Mouse (Mus musculus) telencephalon, adult 2 months (tissue): ENCODE data around the gene Tmem95.
"Not testable (repeated sequence)": the region's sequence is repeated elsewhere in the genome, so short reads cannot be mapped to it uniquely, and the experiment has no call there.

Source experiments
- DNase-seq: peaks from one replicate; pipeline ENCODE4 v3.0.0-alpha.2; 2011; ENCODE audit warnings: low read depth, low spot score

The Tmem95 gene

DNA sequence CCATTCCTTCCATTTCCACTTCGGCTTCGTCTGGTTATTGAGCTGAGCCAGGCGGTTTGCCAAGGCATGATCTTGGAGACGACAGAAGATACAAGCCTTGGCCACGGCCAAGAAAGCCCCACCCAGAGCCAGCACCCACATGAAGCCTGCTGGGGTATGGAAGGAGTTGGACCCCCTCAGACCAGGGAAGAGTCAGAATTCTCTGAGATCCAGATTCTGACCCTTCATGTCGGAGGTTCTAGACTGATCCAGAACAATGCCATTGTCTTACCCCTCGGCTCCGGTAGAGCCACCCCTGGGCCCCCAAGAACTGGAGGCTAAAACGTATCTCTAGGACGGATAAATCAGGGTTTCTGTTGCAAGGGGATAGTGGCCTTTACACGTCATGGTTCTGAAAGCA is at the start of gene Tmem95:
Tmem95 (minus strand) TSS at position 141 of the 400 bp plus-strand sequence.
- no peak for DNase-seq

DNA sequence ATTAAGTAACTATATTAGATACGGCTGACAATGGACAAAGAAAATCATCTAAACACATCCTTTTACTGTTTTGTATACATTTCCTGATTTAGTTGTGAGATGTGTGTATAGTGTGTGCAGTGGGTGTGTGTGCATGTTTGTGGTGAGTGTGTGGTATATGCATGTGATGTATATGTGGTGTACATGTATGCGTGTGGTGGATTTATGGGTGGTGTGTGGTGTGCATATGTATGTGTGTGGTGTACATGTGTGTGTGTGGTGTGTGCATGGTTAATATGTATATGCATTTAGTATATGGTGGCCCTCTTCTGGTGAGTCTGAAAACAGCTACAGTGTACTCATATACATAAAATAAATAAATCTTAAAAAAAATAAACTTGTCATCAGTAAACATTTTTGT is 49.7 kb upstream of the Tmem95 start:
- DNase-seq = no peak

- DNase-seq = no peak
Measured at GRCm38 (mm10) chr11:69922796-69923195, 45.0 kb upstream of the Tmem95 start.

DNA sequence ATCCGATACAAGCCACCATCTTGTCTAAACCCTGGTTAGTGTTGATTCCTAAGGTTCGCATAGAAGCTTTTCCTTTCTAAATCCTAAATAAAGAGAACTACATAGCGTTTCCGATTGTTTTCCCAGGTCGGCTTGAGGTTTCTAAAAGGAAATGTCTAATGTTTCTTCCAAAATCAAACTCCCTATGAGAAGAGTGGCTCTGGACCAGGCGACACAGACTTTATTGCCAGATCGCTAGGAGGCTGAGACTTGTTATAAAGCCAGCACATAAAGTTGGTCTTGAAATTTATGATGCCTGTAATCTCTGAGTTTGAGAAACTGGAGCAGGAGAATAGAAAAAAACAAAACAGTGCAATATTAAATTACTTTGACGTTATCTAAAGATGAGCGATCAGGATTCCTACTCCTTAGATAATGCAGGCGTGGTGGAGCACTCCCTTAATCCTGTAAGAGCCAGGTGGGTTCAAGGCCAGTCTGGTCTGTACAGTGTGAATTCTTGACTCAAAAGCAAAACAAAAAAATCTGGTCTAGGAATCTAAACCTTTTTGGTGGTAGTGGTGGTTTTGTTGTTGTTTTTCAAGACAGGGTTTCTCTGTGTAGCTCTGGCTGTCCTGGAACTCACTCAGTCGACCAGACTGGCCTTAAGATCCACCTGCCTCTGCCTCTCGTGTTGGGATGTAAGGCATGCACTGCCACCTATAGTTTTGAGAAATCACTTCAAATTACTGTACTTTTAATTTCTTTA is 44.4 kb upstream of the Tmem95 start:
- no peak for DNase-seq

- DNase-seq = peak; percentile 100
Measured at GRCm38 (mm10) chr11:69921114-69922011, 43.5 kb upstream of the Tmem95 start, which contains the start of gene Eif5a. Gene Eif5a (minus strand): TSS chr11:69921958.

DNA sequence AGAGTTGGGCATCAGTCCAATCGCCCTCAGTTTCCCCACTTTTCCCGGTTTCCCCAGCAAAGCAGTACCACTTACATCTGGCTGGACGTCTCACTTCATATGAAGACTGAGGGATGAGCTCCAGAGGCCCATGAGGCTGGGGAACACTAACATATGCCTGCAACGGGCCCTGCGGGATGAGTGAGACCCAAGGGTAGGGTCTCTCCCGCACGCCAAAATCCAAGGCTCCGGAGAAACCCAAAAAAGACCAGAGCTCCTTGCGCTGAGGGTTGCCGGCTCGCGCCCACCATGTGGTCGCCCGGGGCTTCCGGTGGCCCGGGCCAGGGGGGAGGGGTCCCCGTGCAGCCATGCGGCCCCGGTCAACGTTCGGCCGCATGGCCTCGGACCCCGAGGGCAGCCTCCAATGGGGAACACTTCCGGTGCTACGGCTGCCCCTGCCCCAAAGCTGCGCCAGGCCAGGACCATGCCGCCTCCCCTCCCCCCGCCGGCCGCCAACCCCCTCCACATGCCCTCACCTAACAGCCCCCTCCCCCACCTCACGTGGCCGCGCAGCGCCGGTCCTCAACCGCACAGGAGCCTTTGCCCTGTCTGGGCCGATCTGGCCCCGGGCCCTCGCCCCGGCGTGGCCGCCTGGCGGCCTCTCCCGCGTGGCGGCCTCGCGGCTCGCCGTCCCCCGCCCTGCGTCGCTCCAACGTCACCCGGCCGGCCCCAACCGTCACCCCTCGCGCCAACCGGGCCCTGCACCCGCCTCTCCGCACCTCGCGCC is 42.6 kb upstream of the Tmem95 start:
- no peak for DNase-seq

DNA sequence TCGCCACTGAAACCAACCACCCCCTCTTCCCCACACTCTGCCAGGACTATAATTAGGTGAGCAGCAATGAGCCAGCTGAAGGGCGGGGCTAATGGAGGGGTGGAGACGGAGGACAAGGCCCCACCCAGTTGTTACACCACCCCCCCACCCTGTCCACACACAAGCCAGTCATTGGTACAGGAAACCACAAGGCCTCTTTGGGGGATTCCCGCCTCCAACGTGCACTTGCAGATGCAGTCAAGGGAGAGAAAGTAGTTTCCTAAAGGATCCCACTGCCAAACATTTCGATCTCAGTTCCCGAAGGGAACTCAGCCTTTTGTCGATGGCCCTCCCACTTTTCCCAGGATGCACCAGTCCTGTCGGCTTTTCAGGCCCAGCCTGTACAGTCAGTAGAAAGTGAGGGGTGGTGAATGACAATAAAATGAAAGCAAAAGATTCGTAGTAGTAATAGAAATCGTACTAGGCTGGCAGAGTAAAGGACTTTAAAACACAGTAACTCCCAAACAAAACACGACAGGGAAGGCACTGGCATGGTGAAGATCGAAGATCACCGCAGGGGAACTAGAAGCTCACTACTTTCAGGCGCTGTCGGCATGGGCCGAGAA is 41.9 kb upstream of the Tmem95 start:
- DNase-seq = peak; percentile 42

- DNase-seq = no peak
Measured at GRCm38 (mm10) chr11:69919053-69919452, 41.2 kb upstream of the Tmem95 start.

DNA sequence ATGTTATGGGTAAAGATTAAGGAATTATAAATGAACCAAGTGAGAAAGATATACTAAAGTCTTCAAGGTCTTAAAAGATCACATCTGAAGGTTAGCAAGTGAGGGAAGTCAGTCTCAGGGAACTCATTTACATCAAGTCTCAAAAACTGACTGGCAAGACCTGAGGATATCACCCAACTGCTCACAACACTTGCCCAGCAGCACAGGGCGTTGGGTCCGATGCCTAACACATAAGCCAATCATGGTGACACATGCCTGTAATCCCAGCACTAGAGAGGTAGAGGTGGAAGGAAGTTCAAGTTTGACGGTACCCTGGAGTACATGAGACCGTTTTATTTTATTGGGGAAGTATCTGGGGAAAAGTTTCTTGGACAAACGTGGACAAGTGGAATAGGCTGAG is 40.3 kb upstream of the Tmem95 start:
- no peak for DNase-seq

- no peak for DNase-seq
Measured at GRCm38 (mm10) chr11:69917379-69917948, 39.6 kb upstream of the Tmem95 start.

DNA sequence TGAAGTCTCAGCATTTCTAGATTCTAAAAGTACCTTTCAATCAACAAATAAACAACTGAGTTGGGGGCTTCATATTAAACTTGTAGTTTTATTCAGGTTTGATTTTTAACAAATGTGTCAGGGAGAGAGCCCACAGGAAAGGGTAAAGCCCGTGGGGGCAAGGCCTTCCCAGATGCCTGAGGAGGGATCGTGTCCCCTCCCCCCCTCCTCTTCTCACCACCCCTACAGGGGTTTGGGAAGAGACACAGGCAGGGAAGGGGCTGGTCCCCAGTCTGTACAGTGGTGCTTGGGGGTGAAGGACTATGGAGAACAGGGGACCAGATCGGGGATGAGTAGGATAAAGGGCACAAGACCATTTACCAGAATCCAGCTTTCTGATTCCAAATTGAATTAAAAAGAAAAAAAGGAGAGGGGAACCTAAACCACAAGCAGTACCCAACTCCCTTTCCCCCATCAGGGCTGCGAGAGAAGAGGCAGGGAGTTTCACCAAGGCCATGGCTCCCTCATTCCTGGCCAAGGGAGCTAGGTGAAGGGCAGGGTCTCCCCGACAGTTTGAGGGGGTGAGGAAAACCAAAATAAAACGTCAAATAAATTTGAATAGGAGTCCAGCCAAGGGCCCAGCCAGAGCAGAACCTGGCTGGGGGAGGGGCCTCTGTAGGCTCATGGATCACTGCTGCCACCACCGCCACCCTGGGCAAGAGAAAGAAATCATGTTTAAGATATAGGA is 39.0 kb upstream of the Tmem95 start:
- not testable (repeated sequence) for DNase-seq

DNA sequence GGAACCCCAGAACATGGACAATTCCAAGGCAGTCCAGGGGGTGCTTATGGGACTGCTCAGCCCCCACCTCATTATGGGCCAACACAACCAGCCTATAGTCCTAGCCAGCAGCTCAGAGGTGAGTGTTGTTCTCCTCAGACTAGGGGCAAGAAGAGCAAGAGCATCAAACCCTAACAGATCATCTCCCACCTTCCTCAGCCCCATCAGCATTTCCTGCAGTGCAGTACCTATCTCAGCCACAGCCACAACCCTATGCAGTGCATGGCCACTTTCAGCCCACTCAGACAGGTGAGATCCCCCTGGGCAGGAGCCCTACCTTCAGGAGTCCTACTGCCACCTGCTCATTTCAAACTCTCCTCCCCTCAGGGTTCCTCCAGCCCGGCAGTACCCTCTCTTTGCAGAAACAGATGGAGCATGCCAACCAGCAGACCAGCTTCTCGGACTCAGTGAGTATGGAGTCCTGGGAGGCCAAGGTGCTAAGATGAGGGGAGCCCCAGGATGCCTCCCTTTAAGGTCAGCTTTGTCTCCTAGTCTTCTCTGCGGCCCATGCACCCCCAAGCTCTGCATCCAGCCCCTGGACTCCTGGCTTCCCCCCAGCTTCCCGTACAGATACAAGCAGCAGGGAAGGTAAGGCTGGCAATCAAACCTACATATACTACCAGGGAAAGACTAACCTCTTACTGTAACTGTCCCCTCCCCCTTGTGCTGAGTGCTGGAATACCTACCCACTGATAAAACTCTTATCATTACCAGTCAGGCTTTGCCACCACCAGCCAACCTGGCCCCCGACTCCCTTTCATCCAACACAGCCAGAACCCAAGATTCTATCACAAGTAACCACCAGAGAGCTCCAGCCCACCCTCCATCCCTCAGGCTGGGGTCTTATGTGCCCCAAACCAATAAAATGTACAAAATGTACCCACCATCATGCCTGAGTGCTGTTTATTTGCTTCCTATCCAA is 38.1 kb upstream of the Tmem95 start:
- DNase-seq = no peak

- no peak for DNase-seq
Measured at GRCm38 (mm10) chr11:69914917-69915430, 37.2 kb upstream of the Tmem95 start.

GRCm38 (mm10) chr11:69914372-69914764 is 36.5 kb upstream of the Tmem95 start:
- no peak for DNase-seq

DNA sequence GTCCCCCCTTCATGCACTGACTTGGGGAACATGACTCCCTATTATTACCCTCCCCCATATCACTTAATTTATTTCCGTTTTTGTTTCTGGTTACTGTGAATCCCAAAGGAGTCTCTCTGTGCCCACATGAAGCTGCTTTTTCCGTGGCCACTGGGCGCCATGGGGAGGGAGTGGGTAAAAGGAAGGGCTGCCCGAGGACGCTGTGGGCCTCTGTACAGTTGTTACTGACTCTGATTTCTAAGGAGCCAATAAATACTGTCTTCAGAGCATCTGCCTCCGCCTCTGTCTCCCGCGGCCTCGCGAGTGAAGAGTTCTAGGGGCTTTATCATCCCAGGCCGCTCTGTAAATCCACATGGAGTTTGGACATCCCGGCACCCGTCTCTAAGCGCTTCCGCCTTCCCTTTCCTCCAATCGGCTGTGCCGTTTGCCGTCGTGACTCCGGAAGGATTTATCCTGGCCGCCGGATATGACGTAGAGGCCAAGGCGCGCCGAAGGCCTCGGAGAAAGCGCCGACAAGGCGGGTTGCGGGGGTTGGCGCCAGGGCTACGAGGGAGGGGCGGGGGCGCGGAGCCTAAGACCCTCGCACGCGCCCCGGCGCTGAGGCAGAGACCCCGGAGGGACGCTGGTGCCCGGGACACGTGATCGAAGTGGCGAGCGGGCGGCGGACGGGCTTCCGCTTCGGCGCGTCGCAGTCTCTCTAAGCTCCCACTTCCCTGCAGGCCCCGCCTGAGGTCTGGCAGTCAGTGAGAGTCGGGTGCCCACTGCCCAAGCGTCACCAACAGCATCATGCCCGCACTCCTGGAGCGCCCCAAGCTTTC is 35.9 kb upstream of the Tmem95 start, which contains the start of gene Gps2:
Gps2 (plus strand) TSS at position 335 of the 818 bp plus-strand sequence.
- DNase-seq = peak; percentile 96

GRCm38 (mm10) chr11:69912716-69913530 is 35.1 kb upstream of the Tmem95 start:
- DNase-seq = no peak

DNA sequence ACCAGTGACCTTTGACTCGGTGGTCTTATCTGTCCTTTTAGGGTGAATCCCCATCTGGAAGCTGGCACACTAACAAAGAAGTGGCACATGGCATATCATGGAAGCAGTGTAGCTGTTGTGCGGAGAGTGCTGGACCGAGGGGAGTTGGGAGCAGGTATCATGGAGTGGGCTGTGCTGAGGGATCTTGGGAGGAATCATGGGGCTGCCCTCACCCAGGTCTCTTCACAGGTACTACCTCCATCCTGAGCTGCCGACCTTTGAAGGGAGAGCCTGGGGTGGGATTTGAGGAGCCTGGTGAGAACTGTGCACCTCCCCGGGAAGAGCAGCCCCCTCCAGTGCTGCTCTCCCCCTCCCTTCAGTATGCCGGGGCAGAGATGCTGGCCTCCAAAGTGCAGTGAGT is 33.9 kb upstream of the Tmem95 start:
- DNase-seq = no peak
